Mouse (Mus musculus) layer of hippocampus, adult 8-10 months (tissue): Measurements from ENCODE around the gene Calm5. TPM values are rescaled to one million over a fixed set of nuclear protein-coding genes. Genes with fewer than 3 reads are reported as not detected.

Experiments
- total RNA-seq, 4 experiments: library from RNA; stranded (reverse); gene quantifications; 2 replicates each; pipeline ENCODE4 v1.2.4; 2022

The Calm5 gene
- total RNA-seq, 4 experiments from 2014 or later = not detected

Other genes with a start within 250 kb of the Calm5 start
- 10 to 100 TPM; 25.0 to 35.6 (median 28.9) TPM for gene Fam208b, start 243.1 kb upstream of the Calm5 start, total RNA-seq
- gene Asb13, start 220.1 kb upstream of the Calm5 start, total RNA-seq = 10 to 100 TPM; 35.5 to 38.5 (median 36.9) TPM
- not detected for gene Calml3, start 49.9 kb upstream of the Calm5 start, total RNA-seq
- gene Calm4, start 16.4 kb upstream of the Calm5 start, total RNA-seq = not detected
- gene Net1, start 64.0 kb downstream of the Calm5 start, total RNA-seq = 10 to 100 TPM; 35.6 to 49.4 (median 41.1) TPM
- gene Tubal3, start 64.1 kb downstream of the Calm5 start, total RNA-seq = not detected
- not detected for gene Ucn3, start 91.2 kb downstream of the Calm5 start, total RNA-seq
- 1 to 10 TPM; 1.2 to 1.7 (median 1.4) TPM for gene Akr1c14, start 194.8 kb downstream of the Calm5 start, total RNA-seq